Mouse (Mus musculus) urinary bladder, postnatal 10 days (tissue): ENCODE data around the gene Fam173a.
"Not testable (repeated sequence)": the region's sequence is repeated elsewhere in the genome, so short reads cannot be mapped to it uniquely, and the experiment has no call there.

Source experiments
- DNase-seq: peaks from one replicate; pipeline ENCODE4 v3.0.0; 2022; ENCODE audit warnings: low spot score

Fam173a gene

DNA sequence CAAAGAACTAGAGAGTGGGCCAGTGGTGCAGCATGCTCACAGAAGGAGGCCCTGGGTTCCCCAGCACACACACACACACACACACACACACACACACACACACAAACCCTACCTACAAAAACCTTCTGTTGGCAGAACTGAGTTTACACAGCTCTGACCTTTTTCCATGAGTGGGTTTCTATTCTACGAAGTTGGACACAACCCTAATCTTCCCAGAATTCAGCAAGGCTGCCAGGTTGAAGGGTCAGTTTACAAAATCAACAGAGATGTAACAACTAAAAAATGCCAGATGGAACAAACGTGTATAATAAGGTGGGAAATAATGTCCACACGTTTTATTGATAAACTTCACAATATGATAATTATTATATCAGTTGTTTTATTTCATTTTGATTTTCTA, 35.0 kb downstream of the Fam173a start:
- no peak for DNase-seq

DNA sequence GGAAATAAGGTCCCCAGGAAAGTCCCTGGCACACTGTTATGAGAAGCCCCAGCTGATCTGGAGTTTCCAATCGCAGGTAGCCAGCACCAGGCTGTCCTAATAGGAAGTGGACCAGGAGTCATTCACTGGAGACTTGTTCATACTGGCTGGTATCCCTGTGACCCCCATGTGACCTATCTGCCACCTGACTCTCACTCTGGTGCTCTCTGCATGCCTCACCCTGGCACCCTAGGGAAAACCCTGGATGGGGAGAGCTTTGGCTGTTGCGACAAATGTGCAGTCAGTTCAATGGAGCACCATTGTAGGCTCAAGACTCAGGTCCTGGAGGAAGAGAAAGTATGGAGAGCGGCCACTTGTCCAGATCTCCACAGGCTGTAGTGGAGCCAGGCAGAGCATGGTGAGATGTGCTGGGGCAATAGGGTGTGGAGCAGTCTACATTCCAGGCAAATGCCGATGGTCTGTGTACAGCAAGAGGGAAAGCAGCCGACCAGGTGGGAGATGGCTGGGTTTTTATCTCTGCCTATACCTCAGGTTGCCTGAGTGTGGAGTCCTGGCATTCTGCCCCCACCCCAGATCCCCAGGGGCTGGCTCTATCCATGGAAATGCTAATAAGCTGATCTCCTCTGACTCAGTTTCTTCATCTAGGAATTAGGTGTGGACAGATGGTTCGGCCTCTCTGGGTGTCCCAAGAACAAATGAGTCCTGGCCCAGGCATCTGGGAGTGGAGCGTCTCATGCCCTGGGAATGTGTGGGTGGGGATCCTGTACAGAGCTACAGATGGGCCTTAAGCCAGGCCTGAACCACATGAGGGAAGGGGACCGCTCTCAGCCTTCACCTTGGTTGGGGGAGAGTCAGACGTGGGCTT, 36.1 kb downstream of the Fam173a start:
- DNase-seq, result no peak

DNA sequence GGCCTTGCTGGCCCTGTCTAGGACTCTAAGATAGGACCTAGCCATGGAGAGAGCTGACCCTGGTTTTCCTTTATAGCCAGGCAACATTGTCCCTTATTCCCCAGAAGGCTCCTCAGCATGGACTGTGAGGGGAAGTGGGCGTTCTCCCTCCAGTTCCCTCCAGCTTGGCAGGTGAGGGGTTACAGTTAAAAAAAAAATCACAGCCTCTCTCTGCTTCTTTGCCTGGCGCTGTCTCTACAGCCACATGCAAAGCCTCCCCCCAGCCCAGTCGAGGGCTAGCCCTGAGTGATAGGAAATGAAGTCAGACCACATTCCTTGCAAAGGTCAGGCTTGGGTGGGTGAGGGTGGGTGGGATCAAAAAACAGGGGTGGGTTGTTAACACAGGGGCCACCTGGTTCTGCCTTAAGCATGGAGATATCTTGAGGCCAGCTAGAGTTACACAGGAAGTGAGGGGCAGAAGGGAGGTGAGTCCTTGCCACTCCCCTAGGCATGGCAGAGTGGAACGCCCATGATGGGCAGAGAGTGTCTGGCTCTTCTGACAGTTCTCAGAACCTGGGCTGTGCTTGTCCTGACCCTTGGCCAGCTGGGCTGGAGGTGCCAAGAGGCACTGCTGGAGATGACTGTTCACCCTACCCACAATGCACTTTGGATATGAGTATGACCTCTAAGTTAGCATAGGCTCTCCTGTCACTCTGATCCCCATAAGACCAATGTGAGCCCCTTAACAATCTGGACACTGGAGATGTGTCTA, 36.9 kb downstream of the Fam173a start:
- no peak for DNase-seq

DNA sequence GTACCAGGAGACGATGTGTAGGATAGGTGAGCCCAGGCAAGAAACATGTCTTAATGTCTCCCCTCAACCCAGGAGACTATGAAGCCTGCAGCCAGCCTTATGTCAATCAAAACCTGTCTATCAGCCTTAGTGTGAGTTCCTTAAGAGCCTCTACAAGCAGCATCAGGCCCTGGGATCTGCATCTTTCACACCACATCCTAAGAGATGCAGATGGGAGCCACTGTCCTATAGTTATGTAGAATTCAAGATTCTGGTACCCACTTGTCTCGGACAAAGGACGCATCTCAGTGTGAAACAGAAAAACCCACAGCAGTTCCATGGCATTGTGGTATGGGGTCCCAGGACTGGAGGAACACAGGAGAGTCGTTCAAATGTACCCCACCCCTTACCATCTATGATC, 37.6 kb downstream of the Fam173a start:
- DNase-seq, result no peak

DNA sequence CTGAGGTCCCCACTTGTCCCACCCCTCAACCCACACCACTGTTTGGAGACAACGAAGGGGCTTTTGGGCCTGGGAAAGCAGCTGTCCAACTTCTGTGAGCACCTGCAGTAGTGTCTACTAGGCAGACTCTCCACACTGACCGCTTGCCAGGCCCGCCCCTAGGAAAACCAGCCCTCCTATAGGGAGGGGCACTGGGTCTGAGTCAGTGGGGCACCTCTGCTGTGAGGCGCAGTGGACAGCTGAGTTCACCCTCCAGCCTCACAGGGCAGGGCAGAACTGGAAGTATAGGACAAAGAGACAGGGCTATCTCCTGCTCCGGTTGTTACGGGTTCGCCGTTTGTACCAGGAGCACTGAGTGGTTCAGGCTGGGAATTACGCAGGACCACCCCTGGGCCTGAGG, 38.5 kb downstream of the Fam173a start, which contains the start of gene Msln:
Gene Msln, minus strand, starts transcription at position 138 of the 400 bp plus-strand sequence.
- DNase-seq, result no peak

DNA sequence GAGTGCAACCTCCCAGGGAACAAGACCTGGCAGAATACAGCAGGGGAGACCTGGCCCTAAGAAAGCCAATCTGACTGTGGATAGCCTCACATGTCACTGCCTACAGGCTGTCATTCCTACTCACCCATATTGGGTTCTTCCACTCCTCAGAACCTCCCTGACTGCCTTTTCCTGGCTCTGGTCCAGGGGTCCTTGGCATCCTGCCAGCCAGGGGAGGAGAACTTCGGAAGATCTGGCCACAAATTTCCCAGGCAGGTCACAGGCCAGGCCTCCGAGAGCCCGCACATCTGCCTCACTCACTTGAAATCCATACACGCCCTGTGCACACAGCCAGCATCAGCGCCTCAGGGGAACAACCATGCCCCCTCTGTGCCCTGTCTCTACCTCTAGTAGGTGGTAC, 41.3 kb downstream of the Fam173a start:
- DNase-seq, result no peak

DNA sequence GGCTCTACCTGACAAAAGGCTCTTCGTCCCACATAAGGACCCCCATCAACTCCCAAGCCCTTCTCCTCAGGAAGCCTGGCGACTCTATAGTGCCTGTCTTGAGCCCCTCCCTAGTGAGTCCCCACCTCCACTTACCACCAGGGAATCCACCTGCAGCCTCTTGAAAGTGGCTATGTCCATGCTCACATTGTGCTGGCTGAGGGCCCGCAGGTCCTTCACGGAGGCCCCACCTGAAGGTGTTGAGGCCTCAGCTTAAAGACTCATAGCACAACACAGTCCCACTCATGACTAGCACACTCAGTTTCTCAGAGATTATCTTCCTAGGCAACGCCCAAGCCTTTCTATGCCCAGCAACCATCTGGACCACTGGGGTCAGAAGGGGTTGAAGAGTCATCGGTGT, 43.4 kb downstream of the Fam173a start:
- no peak for DNase-seq

DNA sequence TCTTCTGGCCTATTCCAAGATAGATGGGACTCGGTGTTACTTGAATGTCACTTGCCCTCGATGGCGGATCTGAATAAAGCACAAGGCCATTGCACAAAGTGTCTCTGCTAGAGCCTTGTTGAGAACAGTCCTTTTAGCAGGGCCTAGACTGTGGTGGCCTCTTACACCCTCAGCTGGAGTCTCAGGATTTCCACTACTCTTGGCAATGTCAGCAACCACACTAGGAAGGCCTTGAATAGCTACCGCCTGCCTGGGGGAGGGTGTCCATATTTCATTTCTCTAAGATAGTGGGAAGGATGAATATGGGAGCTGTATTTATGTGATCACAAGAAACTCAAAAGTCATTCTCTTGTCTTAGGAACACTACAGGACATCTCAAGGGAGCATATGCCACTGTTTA, 44.5 kb downstream of the Fam173a start:
- DNase-seq, result no peak

DNA sequence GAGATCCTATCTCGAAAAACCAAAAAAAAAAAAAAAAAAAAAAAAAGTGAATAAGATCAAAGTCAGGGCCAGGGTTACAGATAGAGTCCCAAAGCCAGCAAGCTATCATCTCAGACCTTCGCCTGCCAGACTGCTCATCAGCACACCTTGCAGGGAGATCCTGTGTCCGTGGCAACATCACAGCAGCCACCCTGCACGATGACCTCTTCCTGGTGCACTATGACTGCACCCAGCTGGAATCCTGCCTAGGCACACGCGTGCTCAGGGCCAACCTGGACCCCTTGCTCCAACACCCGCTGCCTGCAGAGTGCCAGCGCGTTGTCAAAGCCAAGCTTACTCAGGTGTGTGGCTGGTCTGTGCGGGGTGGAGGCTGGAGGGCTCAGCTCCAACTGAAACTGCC, 48.4 kb downstream of the Fam173a start:
- DNase-seq, result no peak

DNA sequence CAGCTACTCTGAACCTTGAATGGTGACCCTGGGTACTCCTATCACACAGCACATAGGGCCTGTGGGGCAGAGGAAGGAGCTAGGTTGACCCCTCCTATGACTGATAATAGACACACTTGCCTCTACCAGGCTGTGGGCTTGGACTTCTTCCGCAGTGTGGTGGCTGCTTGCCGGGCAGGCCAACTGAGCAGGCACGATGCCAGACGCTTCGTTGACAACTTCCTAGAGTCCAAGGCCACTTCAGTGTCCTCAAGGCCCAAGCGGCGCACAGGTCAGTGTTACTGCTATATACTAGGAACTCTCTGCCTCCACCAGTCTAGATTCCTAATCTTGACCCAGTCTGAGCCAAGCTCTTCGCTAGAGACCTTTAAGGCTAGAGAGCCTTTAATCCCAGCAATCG, 48.9 kb downstream of the Fam173a start:
- DNase-seq, result no peak

DNA sequence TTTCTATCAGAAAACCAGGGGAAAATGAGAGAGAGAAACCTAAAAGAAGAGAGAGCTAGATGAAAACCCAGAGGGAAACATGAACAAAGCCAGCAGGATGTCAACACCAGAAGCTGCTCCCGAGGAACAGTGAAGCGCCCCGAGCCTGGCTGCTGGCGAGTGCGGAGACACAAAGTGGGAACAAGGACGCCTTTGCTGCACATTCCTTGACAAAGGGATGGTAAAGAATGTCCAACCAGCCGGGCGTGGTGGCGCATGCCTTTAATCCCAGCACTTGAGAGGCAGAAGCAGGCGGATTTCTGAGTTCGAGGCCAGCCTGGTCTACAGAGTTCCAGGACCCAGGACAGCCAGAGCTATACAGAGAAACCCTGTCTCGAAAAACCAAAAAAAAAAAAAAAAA, 51.2 kb downstream of the Fam173a start:
- not testable (repeated sequence) for DNase-seq
